Mouse (Mus musculus) liver, postnatal 0 days (tissue): ENCODE data around the gene Kif26b. TPM values are rescaled to one million over a fixed set of nuclear protein-coding genes. Genes with fewer than 3 reads are reported as not detected.

Source experiments
- ATAC-seq: fragments of 200-750 bp; cut with Nextera tagmentation; 2 replicates; pipeline ENCODE4 v1.8.0; 2017; ENCODE audit warnings: mild to moderate bottlenecking, moderate library complexity
- DNase-seq: peaks from one replicate; pipeline ENCODE4 v3.0.0-alpha.2; 2016
- H3K27ac ChIP-seq: fragments of 300-500 bp; sonication (generic); 2 replicates; pipeline ENCODE4 v1.5.1; 2014; ENCODE audit warnings: antibody characterized with exemption, moderate library complexity, mild to moderate bottlenecking, low read depth
- H3K27me3 ChIP-seq: fragments of 300-500 bp; sonication (generic); 2 replicates; pipeline ENCODE4 v1.6.1; 2014; ENCODE audit warnings: low read length, control low read depth, mixed read lengths; ENCODE audit not compliant: insufficient read depth
- H3K36me3 ChIP-seq: fragments of 300-500 bp; sonication (generic); replicated peaks from 2 replicates; pipeline ENCODE4 v1.6.1; 2014; ENCODE audit warnings: mild to moderate bottlenecking, control low read depth, low read length, moderate library complexity, mixed read lengths; ENCODE audit not compliant: insufficient read depth
- H3K4me1 ChIP-seq: fragments of 300-500 bp; sonication (generic); 2 replicates; pipeline ENCODE4 v1.6.1; 2014; ENCODE audit warnings: antibody characterized with exemption, mild to moderate bottlenecking, control low read depth; ENCODE audit not compliant: insufficient read depth
- H3K4me2 ChIP-seq: fragments of 300-500 bp; sonication (generic); 2 replicates; pipeline ENCODE4 v1.6.1; 2014; ENCODE audit warnings: low read depth, mild to moderate bottlenecking, low read length, moderate library complexity, mixed read lengths
- H3K4me3 ChIP-seq: fragments of 300-500 bp; sonication (generic); 2 replicates; pipeline ENCODE4 v1.5.1; 2014; ENCODE audit warnings: low read depth, low read length
- H3K9ac ChIP-seq: fragments of 300-500 bp; sonication (generic); replicated peaks from 2 replicates; pipeline ENCODE4 v1.6.1; 2014; ENCODE audit warnings: mild to moderate bottlenecking, moderate library complexity
- H3K9me3 ChIP-seq: fragments of 300-500 bp; sonication (generic); 2 replicates; pipeline ENCODE4 v1.6.1; 2016; ENCODE audit warnings: mild to moderate bottlenecking, control low read depth, low read length, mixed read lengths
- CTCF ChIP-seq: sonication (generic); IDR thresholded peaks from 2 replicates; pipeline ENCODE4 v1.5.1; 2016; ENCODE audit warnings: antibody characterized with exemption, low read depth
- EP300 ChIP-seq: IDR thresholded peaks from 2 replicates; pipeline ENCODE4 v1.6.1; 2016; ENCODE audit warnings: antibody characterized with exemption, low read depth, mild to moderate bottlenecking
- WGBS: fragments of 180-500 bp; shearing (Covaris S2); extraction: QIAGEN DNeasy Blood & Tissue Kit; methylation state at CpG from one replicate; pipeline ENCODE4 v1.1.7; 2014; ENCODE audit not compliant: insufficient replicate concordance; 5-methylcytosine and 5-hydroxymethylcytosine counted together
- polyA plus RNA-seq: library from polyadenylated mRNA; unstranded; fragments of >200 nt; fragmentation: Nextera tagmentation; extraction: Ambion mirVana; gene quantifications from 2 replicates; pipeline ENCODE4 v1.2.1, GENCODE M21; 2015

Kif26b gene
- polyA plus RNA-seq, 1 experiment from 2014 or later = 0.02 TPM

DNA sequence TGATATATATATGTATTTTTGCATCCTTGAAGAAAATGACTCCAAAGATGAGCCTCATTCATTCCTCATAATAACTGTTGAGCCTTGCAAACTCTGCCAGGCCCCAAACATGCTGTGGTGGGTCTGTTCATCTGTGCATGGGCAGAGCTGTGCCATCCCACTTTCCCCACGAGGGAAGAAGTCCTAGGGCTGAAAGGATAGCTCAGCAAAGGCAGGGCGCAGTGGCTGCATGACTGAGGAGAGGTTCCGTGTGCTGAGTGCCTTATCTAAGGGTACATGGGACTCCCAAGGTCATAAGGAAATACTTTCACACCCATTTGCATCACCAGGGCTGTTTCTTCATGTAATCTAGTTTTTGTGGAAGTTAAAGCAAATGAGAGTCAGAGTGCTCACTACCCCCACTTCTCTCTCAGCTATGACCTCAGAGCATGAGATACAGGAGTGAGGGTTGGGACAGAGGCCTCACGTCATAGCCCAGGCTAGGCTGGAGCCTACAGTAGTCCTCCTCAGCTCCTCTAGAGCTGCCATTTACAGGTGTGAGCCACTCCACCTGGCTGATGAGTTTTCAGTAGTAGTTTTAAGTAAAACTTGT lies 148.8 kb downstream of the Kif26b start:
- H3K4me2 ChIP-seq = no peak overlapping the region
- no peak overlapping the region for H3K27ac ChIP-seq
- no peak for ATAC-seq

DNA sequence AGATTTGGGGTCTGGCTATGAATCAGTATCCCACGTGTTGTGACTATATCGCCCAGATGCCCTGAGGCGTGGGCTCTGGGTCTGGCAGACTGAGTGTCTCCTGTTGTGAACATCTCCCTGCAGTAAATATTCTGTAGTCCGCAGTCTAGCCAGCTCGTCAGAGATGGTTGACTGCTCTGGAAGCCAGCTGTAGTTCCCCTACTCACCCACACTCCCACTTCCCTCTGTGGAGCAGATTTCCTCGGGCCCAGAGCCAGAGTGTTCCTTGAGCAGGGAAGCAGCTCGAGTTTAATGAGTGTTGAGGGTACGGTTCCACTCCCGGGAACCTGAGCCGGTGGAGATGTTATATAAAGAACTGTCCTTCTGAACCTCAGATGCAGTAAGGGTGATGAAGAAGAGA lies 154.7 kb downstream of the Kif26b start:
- no peak overlapping the region for H3K9ac ChIP-seq
- no peak overlapping the region for H3K27ac ChIP-seq
- TF ChIP-seq CTCF = no peak
- no peak for TF ChIP-seq EP300
- DNase-seq = no peak
- ATAC-seq = no peak
- 73% methylated on average over 10 of the region's 10 CpGs for WGBS
- no peaks in the 10 kb centered on the region for H3K36me3 ChIP-seq
- H3K4me1 ChIP-seq = no peaks in the 10 kb centered on the region
- H3K4me3 ChIP-seq = no peak overlapping the region
- no peaks in the 10 kb centered on the region for H3K27me3 ChIP-seq
- no peak overlapping the region for H3K4me2 ChIP-seq
- H3K9me3 ChIP-seq = no peaks in the 10 kb centered on the region

More for the DNA sequence above, 148.8 kb downstream of the Kif26b start:
- no peak for DNase-seq
- H3K4me1 ChIP-seq = no peaks in the 10 kb centered on the region
- WGBS = 51% methylated on average over 4 of the region's 4 CpGs
- H3K9ac ChIP-seq = no peak overlapping the region
- no peaks in the 10 kb centered on the region for H3K27me3 ChIP-seq
- TF ChIP-seq CTCF = no peak
- TF ChIP-seq EP300 = no peak
- no peaks in the 10 kb centered on the region for H3K36me3 ChIP-seq
- no peaks in the 10 kb centered on the region for H3K9me3 ChIP-seq
- no peak overlapping the region for H3K4me3 ChIP-seq

DNA sequence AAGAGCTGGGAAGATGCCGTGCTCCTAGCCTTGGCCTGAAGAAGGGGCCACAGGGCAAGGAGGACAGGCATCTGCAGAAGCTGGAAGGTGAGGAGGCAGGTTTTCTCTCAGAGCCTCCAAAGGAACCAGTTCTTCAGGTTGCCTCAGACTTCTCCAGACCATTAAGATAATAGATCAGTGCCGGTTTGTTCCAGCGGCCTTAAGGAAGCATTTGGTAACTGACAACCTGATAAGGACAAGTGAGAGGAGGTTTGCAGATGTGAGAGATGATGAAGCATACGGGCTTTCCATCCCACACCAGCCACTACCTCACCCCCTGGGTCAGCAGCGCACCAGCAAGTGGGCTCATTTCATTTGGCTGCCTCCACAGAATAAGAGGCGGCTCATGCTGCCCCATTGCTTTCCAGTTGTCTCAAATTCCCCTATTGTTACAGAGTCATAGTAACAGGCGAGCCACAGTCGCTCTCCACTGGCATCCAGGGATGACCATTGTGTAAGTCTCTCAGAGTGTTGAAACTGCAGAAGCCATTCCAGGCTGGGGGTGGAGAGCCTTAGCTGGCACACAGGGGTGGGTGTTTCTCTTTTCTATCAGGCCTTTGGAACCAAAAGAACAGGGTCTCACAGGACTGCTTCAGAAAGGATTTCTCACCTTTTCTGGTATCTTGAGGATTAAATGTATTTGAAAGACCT lies 156.2 kb downstream of the Kif26b start:
- ATAC-seq (no peak), DNase-seq (no peak)
- Histone ChIP-seq H3K4me1 (no peaks in the 10 kb centered on the region), H3K4me3 (no peak overlapping the region), H3K9ac (no peak overlapping the region), H3K9me3 (no peaks in the 10 kb centered on the region), H3K4me2 (no peak overlapping the region), H3K36me3 (no peaks in the 10 kb centered on the region), H3K27me3 (no peaks in the 10 kb centered on the region), H3K27ac (no peak overlapping the region)
- no peak for TF ChIP-seq CTCF
- no peak for TF ChIP-seq EP300
- 57% methylated on average over 8 of the region's 8 CpGs for WGBS

DNA sequence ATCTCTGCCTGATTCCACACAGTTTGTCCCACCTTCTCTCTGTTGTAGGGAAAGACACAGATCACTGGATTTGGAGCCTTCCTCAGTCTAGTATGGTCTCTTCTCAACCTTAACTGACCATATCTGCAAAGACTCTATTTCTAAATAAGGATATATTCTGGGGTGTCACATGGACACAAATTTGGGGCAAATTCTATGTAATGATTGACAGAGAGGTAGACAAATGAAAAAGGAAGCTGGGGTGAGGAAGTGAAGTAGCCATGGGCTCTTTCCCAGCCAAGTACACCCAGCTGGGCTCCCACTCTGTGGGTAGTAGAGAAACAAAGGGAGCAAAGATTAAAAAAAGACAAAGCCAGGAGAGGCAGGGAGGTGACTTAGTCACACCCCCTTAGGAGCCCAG lies 158.0 kb downstream of the Kif26b start:
- H3K27ac ChIP-seq = no peak overlapping the region
- no peak for DNase-seq
- H3K9ac ChIP-seq = no peak overlapping the region
- no peak overlapping the region for H3K4me3 ChIP-seq
- no peak overlapping the region for H3K4me2 ChIP-seq
- no peaks in the 10 kb centered on the region for H3K9me3 ChIP-seq
- no peak for ATAC-seq
- no peak for TF ChIP-seq CTCF
- H3K4me1 ChIP-seq = no peaks in the 10 kb centered on the region
- H3K36me3 ChIP-seq = no peaks in the 10 kb centered on the region
- no peaks in the 10 kb centered on the region for H3K27me3 ChIP-seq

DNA sequence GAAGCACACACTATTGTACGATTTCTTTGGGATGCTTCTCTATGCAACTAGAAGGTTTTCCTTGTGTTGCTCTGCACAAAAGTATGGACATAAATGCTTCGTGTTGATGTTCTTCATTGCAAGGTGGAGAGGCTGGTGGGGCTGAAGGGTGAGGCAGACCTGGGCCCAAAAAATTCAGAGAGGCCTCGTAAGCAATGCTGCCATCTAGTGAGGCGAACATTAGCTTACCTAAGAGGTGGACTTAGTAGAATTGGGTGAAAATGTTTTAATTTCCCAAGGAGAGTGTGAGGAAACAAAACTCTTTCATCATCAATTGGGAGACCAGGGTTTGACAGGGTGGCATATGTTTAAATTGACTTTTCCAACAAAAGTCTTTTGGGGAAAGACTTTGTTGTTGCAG lies 160.6 kb downstream of the Kif26b start:
- no peak overlapping the region for H3K4me2 ChIP-seq
- H3K27ac ChIP-seq = no peak overlapping the region
- ATAC-seq (no peak), DNase-seq (no peak)
- no peaks in the 10 kb centered on the region for H3K27me3 ChIP-seq
- WGBS = 54% methylated on average over 4 of the region's 4 CpGs
- no peaks in the 10 kb centered on the region for H3K9me3 ChIP-seq
- H3K36me3 ChIP-seq = no peaks in the 10 kb centered on the region
- H3K4me1 ChIP-seq = no peaks in the 10 kb centered on the region
- TF ChIP-seq EP300 = no peak
- peak; percentile 49 for TF ChIP-seq CTCF
- no peak overlapping the region for H3K9ac ChIP-seq
- no peak overlapping the region for H3K4me3 ChIP-seq

DNA sequence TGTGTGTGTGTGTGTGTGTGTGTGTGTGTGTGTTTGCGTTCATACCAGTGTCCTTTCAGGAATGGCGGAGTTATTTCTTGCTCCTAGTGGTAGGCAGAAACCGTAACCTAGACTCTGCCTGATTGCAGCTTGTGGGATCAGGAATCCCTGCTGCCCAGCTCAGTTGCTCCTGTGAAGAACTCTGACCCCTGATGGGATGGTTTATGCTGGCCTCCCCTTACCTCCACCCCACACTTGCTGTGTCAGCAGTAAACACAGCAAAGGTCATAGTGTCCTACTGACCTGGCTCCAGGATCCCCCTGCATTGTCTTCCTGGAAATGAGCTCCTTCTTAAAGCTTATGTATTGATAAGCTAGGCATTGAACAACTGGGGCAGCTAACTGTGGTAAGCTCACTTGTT lies 162.8 kb downstream of the Kif26b start:
- no peak for DNase-seq
- H3K36me3 ChIP-seq = no peaks in the 10 kb centered on the region
- H3K27ac ChIP-seq = no peak overlapping the region
- no peak for ATAC-seq
- no peak overlapping the region for H3K4me2 ChIP-seq
- H3K27me3 ChIP-seq = no peaks in the 10 kb centered on the region
- no peaks in the 10 kb centered on the region for H3K4me1 ChIP-seq
- no peak overlapping the region for H3K4me3 ChIP-seq
- no peak for TF ChIP-seq CTCF
- TF ChIP-seq EP300 = no peak
- no peaks in the 10 kb centered on the region for H3K9me3 ChIP-seq
- WGBS = 76% methylated on average over 3 of the region's 3 CpGs
- H3K9ac ChIP-seq = no peak overlapping the region
